Mouse (Mus musculus): ENCODE results near the gene Snapc4. TPM values are rescaled to one million over a fixed set of nuclear protein-coding genes. Genes with fewer than 3 reads are reported as not detected.

The Snapc4 gene
- polyA plus RNA-seq, 1 experiment from 2014 or later, result 32.8 TPM

- WGBS, result 78% methylated on average over 5 of the region's 5 CpGs
- ATAC-seq (ENCODE audit: insufficient read depth), result no peak
- Histone ChIP-seq H3K4me2 (no peak overlapping the region), H3K27me3 (ENCODE audit: insufficient read depth, low read length) (no peaks in the 10 kb centered on the region), H3K4me1 (ENCODE audit: insufficient read depth) (no peaks in the 10 kb centered on the region), H3K4me3 (ENCODE audit: low read depth, low read length) (no peak overlapping the region), H3K9ac (no peak overlapping the region), H3K27ac (ENCODE audit: low read depth) (no peak overlapping the region), H3K9me3 (ENCODE audit: low read depth, low read length) (no peaks in the 10 kb centered on the region), H3K36me3 (ENCODE audit: insufficient read depth) (peaks cover 54% of the 10 kb centered on the region)
- DNase-seq, result no peak
- TF ChIP-seq CTCF (IDR thresholded peaks at IDR 0.05; ENCODE audit: low read depth), result no peak
Measured at GRCm38 (mm10) chr2:26362991-26363390, 17.5 kb downstream of the Snapc4 start.

DNA sequence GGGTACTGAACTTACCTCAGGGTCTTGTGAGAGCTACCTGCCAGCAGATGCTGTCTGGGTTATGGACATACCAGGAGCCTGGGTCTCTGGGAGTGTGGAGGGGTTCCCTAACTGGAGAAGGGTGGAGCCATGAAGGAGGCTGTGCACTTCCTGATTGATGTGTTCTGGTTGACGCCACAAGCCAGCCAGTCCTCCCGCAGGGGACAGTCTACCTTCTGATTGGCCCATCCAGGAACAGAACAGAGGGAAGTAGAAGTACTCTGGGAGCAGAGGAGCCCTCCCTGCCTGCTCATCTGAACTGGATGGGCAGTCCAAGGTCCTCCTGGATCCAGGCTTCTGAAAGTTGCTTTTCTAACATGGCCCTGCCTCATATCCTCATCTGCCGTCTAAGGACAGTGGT lies 19.7 kb downstream of the Snapc4 start, which contains the start of gene Card9:
Gene Card9, minus strand, starts transcription at position 147 of the 400 bp plus-strand sequence.
- Histone ChIP-seq H3K9me3 (ENCODE audit: low read depth, low read length) (no peaks in the 10 kb centered on the region), H3K27ac (ENCODE audit: low read depth) (no peak within 1 kb of the TSS), H3K4me3 (ENCODE audit: low read depth, low read length) (no peak within 1 kb of the TSS), H3K4me1 (ENCODE audit: insufficient read depth) (0 out of 2 replicates have a peak, but pooled peaks cover 3% of the 10 kb centered on the region), H3K27me3 (ENCODE audit: insufficient read depth, low read length) (no peaks in the 10 kb centered on the region), H3K36me3 (ENCODE audit: insufficient read depth) (peaks cover 32% of the 10 kb centered on the region), H3K9ac (no peak within 1 kb of the TSS), H3K4me2 (no peak within 1 kb of the TSS)
- TF ChIP-seq CTCF (IDR thresholded peaks at IDR 0.05; ENCODE audit: low read depth), result no peak
- WGBS, result 32% methylated on average over 3 of the region's 3 CpGs
- ATAC-seq (ENCODE audit: insufficient read depth) (no peak), DNase-seq (no peak)

- Histone ChIP-seq H3K27ac (ENCODE audit: low read depth) (no peak overlapping the region), H3K36me3 (ENCODE audit: insufficient read depth) (peaks cover 24% of the 10 kb centered on the region), H3K4me1 (ENCODE audit: insufficient read depth) (0 out of 2 replicates have a peak, but pooled peaks cover 3% of the 10 kb centered on the region), H3K4me3 (ENCODE audit: low read depth, low read length) (no peak overlapping the region), H3K9me3 (ENCODE audit: low read depth, low read length) (no peaks in the 10 kb centered on the region), H3K9ac (no peak overlapping the region), H3K4me2 (no peak overlapping the region), H3K27me3 (ENCODE audit: insufficient read depth, low read length) (no peaks in the 10 kb centered on the region)
- 74% methylated on average over 6 of the region's 6 CpGs for WGBS
- DNase-seq (no peak), ATAC-seq (ENCODE audit: insufficient read depth) (no peak)
- TF ChIP-seq CTCF (IDR thresholded peaks at IDR 0.05; ENCODE audit: low read depth), result no peak
Measured at GRCm38 (mm10) chr2:26359983-26360382, 20.5 kb downstream of the Snapc4 start.

DNA sequence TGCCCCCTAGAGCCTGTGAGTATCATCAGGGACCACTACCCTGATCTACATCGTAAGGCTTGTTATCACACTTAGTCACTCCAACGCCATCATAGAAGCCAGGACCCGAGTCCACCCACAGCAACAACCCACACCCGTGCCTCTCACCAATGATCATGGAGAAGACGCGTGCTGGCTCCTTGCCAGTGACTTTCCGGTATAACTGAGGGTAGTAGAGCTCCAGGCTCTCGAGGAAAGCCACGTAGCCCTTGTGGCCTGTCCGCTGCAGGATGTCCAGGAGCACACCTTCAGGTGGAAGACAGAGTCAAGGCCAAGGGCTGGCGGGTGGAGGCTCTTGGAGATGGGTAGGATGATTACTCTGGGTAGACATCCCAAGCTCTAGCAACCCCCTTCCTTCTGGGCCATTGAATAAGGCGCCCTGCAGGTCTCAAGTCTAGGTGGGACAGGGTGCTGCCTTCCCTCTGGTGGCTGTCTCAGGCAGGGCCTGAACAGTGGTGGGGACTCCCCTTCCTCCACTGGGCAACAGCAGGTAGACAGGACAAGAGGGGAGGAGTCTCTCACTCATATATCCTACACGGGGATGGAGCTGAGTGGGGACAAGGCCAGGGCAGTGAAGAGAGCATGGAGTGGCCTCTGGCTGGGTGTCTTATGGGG lies 21.7 kb downstream of the Snapc4 start:
- no peaks in the 10 kb centered on the region for H3K9me3 ChIP-seq (ENCODE audit: low read depth, low read length)
- DNase-seq, result no peak
- ATAC-seq (ENCODE audit: insufficient read depth), result no peak
- H3K27me3 ChIP-seq (ENCODE audit: insufficient read depth, low read length), result no peaks in the 10 kb centered on the region
- no peak overlapping the region for H3K27ac ChIP-seq (ENCODE audit: low read depth)
- TF ChIP-seq CTCF (IDR thresholded peaks at IDR 0.05; ENCODE audit: low read depth), result no peak
- no peak overlapping the region for H3K4me2 ChIP-seq
- H3K36me3 ChIP-seq (ENCODE audit: insufficient read depth), result peaks cover 13% of the 10 kb centered on the region; the same call in 1 of the 2 replicates
- 81% methylated on average over 13 of the region's 13 CpGs for WGBS
- no peak overlapping the region for H3K4me3 ChIP-seq (ENCODE audit: low read depth, low read length)
- 0 out of 2 replicates have a peak, but pooled peaks cover 3% of the 10 kb centered on the region for H3K4me1 ChIP-seq (ENCODE audit: insufficient read depth)
- no peak overlapping the region for H3K9ac ChIP-seq

- Histone ChIP-seq H3K4me1 (ENCODE audit: insufficient read depth) (peaks cover 9% of the 10 kb centered on the region; the same call in 1 of the 2 replicates), H3K4me2 (no peak overlapping the region), H3K36me3 (ENCODE audit: insufficient read depth) (0 out of 2 replicates have a peak, but pooled peaks cover 2% of the 10 kb centered on the region), H3K4me3 (ENCODE audit: low read depth, low read length) (no peak overlapping the region), H3K9me3 (ENCODE audit: low read depth, low read length) (no peaks in the 10 kb centered on the region), H3K27me3 (ENCODE audit: insufficient read depth, low read length) (no peaks in the 10 kb centered on the region), H3K9ac (no peak overlapping the region), H3K27ac (ENCODE audit: low read depth) (no peak overlapping the region)
- DNase-seq, result no peak
- peak; percentile 47 for TF ChIP-seq CTCF (IDR thresholded peaks at IDR 0.05; ENCODE audit: low read depth)
- WGBS, result 39% methylated on average over 15 of the region's 15 CpGs
- ATAC-seq (ENCODE audit: insufficient read depth), result no peak
Measured at GRCm38 (mm10) chr2:26357484-26357883, 23.0 kb downstream of the Snapc4 start.

DNA sequence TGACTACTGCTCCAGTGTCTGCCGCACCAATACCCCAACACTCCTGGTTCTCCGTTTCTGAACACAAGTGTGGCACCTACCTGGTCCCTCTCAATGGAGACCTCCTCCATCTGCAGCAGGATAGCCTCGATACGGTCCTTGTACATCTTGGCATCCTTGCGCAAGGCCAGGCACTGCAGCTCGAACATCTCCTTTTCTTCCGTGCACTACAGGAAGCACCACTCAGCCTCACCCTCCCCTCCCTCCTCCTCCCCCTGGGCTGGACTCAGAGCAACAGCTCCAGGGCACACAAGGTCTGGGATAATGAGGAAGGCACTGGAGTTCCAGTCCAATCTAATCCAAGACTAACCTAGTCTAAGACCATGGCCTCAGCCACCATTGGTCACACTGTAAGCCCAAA lies 23.8 kb downstream of the Snapc4 start:
- no peak for TF ChIP-seq CTCF (IDR thresholded peaks at IDR 0.05; ENCODE audit: low read depth)
- H3K9me3 ChIP-seq (ENCODE audit: low read depth, low read length), result no peaks in the 10 kb centered on the region
- ATAC-seq (ENCODE audit: insufficient read depth) (no peak), DNase-seq (peak; percentile 51)
- H3K9ac ChIP-seq, result no peak overlapping the region
- no peak overlapping the region for H3K4me2 ChIP-seq
- WGBS, result 46% methylated on average over 7 of the region's 7 CpGs
- H3K36me3 ChIP-seq (ENCODE audit: insufficient read depth), result no peaks in the 10 kb centered on the region
- H3K4me3 ChIP-seq (ENCODE audit: low read depth, low read length), result no peak overlapping the region
- H3K27ac ChIP-seq (ENCODE audit: low read depth), result 0 out of 2 replicates have a peak overlapping the region, but pooled peaks have one; percentile 4
- no peaks in the 10 kb centered on the region for H3K27me3 ChIP-seq (ENCODE audit: insufficient read depth, low read length)
- peaks cover 10% of the 10 kb centered on the region; the same call in 1 of the 2 replicates for H3K4me1 ChIP-seq (ENCODE audit: insufficient read depth)

- TF ChIP-seq CTCF (IDR thresholded peaks at IDR 0.05; ENCODE audit: low read depth), result no peak
- no peaks in the 10 kb centered on the region for H3K9me3 ChIP-seq (ENCODE audit: low read depth, low read length)
- ATAC-seq (ENCODE audit: insufficient read depth) (no peak), DNase-seq (no peak)
- no peak overlapping the region for H3K4me3 ChIP-seq (ENCODE audit: low read depth, low read length)
- H3K36me3 ChIP-seq (ENCODE audit: insufficient read depth), result no peaks in the 10 kb centered on the region
- peaks cover 10% of the 10 kb centered on the region; the same call in 1 of the 2 replicates for H3K4me1 ChIP-seq (ENCODE audit: insufficient read depth)
- 64% methylated on average over 4 of the region's 4 CpGs for WGBS
- H3K9ac ChIP-seq, result no peak overlapping the region
- H3K4me2 ChIP-seq, result no peak overlapping the region
- no peaks in the 10 kb centered on the region for H3K27me3 ChIP-seq (ENCODE audit: insufficient read depth, low read length)
- H3K27ac ChIP-seq (ENCODE audit: low read depth), result no peak overlapping the region
Measured at GRCm38 (mm10) chr2:26356231-26356630, 24.2 kb downstream of the Snapc4 start.

Data from lung, embryonic 14.5 days (tissue).